Mouse (Mus musculus) liver, embryonic 14.5 days (tissue): ENCODE measurements around the gene Pole2.

Experiments
- CTCF ChIP-seq: IDR thresholded peaks from 2 replicates; pipeline ENCODE4 v1.5.1; 2016; ENCODE audit warnings: antibody characterized with exemption, low read depth, control low read depth
- EP300 ChIP-seq: IDR thresholded peaks from 2 replicates; pipeline ENCODE4 v1.6.1; 2016; ENCODE audit warnings: antibody characterized with exemption, low read depth

GRCm38 (mm10) chr12:69186811-69187471 is 41.1 kb downstream of the Pole2 start:
- TF ChIP-seq CTCF: no peak
- no peak for TF ChIP-seq EP300
